Mouse (Mus musculus): ENCODE data around the gene Fkbp1a.

The Fkbp1a gene

DNA sequence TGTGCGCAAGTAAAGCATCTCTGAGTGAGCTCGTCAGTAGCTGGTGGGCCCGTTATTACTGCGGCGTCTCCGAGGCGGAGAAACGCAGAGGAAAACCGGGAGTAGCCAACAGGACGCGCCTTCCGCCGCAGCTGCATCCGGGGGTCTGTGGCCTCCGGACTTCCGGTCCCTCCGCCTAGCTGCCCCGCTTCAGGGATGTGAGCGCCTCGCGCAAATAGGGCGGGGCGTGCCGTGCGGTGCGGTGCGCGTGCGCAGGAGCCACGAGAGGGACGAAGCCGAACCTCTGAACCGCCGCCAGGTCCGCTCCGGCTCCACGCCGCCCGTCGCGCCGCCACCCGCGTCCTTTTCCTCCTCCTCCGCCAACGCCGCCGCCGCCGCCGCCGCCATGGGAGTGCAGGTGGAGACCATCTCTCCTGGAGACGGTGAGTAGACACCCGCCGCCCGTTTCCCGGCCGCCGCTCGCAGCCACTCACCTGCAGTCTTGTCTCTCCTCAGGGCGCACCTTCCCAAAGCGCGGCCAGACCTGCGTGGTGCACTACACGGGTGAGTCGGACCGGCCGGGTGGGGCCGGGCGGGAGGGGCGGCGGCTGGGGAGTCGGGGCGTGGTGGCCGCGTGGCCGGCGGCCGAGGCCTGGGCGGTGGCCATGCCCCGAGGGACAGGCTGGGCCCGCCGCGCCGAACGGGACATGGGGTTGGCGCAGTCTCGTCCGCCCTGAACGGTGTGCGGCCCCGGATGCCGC, at the start of gene Fkbp1a:
Fkbp1a (plus strand) TSS at position 161 of the 740 bp plus-strand sequence.
- in situ Hi-C loops (cut with MboI, MseI), result no loop called here

DNA sequence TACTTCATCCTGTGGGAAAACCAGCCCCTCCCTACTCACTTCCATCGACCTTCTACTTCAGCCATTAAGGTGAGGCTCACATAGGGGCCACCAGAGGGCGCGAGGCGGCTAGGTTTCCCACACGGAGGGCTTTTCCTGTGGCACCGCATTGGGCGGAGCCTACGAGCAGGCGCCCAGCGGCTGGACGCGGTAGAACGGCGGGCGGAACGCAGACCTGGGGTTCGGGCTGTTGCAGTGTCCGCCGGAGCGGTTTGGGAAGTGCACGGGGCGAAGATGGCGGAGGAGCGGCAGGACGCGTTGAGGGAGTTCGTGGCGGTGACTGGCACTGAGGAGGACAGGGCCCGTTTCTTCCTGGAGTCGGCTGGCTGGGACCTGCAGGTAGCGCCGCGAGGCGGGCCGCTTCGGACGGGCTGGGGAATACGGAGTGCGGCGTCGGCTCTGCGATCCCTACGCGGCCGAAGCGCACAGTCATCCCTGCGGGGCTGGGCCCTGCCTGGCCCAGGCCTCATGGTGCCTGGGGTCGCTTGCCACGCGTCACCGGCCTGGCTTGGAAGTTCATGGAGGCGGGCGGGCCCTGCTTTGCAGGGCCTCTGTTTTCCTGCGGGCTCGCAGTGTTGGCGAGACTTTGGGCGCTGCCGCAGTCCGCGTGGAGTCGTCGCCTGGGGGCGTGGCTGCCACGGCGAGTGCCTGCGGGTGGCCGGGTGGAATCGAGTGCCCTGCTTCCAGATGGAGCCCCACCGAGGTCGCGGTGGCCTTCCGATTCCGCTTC, 48.1 kb upstream of the Fkbp1a start, which contains the start of gene Nsfl1c:
Nsfl1c (plus strand) TSS at position 148 of the 769 bp plus-strand sequence.
- in situ Hi-C loops (cut with MboI, MseI), result loop anchor here (5.0 kb wide), 2 partner anchors 183 to 248 kb away; partner anchors contain the start of gene Psmf1

DNA sequence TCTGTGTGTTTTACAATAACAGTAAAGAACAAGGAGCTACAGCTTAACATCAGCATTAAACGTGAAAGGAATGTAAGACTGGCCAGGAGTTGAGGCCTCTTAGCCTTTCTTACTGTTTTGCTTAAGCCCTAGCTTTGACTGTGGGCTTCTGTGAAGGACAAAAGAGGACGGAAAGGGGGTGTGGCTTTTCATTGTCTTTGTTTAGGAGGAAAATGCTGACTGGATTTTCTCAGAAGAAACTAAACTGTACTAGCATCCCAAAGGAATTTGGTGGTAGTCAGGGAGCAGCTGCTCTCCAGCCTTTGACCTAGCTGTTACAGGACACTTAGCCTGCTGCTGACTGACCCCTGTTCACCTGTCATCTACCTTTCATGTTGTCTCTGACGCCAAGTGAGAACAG, 43.9 kb upstream of the Fkbp1a start:
- in situ Hi-C loops (cut with MboI, MseI), result loop anchor here (5.0 kb wide), 1 partner anchor 49 kb away; no protein-coding TSS in a partner anchor

DNA sequence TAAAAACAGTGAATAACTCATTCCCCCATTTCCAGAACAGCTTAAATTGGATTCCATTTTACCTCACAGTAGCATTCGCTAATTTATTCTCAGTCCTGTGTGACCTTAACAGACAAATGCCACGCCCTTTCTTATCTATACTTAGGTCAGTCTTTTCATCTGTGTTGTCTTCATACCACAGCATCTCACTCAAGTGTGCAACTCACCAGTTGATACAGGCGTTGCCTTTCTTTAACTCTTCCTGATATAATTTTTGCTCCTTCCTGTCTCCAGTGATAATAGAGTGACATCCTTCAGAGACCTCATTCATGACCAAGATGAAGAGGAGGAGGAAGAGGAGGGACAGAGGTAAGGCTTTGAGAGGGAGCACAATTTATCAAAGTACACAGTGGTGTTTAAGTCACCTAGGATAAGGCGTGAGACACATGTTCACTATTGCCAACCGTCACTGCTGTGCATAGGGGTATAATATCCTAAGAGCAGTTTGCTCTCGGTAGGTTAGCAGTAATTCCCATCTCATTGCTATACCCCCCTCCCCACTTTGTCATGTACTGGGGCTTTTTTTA, 41.8 kb upstream of the Fkbp1a start:
- in situ Hi-C loops (cut with MboI, MseI), result no loop called here

DNA sequence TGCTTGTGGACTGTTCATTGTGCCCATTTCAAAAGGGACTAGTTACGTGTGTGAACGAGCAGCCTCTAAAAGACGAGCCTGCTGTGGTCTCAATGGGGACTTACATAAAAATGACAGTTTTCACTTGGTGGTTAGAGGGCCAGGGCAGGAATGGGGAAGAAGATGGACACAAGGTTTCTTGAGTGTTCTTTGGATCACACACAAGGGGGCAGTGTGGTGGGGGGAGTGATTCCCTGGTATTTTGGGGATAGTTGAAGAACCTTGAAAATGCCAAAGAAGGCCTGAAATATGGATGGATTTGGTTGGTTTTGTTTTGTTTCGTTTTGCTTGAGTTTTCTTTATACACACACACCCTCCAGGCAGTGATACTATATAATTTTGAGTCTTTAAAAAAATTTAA, 38.1 kb upstream of the Fkbp1a start:
- in situ Hi-C loops (cut with MboI, MseI), result no loop called here

DNA sequence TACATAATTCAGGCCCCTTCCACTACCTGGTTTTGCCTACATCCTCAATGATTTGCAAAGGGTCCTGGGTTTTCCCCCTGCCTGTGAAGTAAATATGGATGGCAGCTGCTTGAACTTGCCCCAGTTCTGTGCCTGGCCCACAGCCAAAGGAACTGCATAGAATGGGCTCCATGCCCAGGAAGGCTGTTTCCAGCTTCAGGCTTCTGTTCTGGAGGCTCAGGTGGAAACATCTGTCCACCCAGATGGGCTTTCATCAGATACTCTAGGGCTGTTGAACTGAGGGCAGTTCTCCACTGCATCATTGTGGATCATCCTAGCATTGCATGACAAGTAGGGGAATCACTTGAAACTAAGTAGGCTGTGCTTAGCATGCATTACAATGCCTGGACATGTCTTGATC, 30.1 kb upstream of the Fkbp1a start:
- in situ Hi-C loops (cut with MboI, MseI), result no loop called here

DNA sequence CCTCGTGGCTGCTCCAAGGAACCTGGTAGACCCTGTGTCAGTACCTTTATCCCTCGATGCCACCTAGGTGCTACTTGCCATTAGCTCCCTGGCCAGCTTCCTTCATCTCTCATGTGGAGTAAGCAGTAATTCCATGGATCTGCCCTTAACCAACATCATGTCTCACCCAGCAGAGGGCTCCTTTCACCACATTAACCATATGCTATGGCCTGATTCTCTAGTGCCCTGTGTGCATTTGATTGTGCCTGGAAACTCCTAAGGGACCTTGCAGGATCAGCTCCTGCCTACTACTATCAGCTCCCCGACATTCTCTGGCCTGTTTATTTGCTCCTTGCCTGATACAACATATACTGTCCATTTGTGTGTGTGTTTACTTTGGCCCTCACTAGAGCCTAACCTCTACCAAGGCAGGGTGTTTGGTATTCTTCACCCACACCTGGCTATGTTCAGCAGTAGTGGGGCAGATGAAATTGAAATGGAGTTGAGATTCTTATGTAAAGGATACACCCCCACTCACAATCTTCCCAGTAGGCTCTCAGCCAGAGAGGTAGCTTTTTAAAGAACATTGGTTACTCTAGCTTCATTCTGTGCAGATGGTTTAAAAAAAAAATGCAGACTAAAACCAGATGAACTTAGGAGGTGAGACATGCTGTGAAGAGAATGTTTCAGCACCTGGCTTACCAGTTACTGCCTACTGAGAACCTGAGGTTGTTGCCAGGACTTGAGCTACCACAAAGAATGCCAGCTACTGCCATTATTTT, 28.6 kb upstream of the Fkbp1a start:
- in situ Hi-C loops (cut with MboI, MseI), result no loop called here

DNA sequence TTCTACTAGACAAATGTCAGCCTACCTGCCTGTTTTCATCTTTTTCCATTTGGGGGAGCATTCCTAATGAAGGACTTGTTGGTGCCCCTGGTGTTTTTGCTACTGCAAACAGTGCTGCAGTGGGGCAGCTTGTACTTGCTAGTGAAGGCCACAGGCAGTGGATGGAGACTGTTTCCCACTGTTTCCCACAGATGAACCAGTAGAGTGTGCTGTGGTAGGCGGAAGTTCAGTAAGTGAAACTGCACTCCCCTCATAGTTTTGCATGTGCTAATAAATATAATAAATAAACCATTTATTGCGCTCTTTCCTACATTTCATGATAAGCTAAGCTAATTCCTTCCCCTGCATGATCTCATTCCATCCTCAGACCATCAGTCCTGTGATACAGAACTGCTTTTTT, 23.3 kb upstream of the Fkbp1a start:
- in situ Hi-C loops (cut with MboI, MseI), result no loop called here

DNA sequence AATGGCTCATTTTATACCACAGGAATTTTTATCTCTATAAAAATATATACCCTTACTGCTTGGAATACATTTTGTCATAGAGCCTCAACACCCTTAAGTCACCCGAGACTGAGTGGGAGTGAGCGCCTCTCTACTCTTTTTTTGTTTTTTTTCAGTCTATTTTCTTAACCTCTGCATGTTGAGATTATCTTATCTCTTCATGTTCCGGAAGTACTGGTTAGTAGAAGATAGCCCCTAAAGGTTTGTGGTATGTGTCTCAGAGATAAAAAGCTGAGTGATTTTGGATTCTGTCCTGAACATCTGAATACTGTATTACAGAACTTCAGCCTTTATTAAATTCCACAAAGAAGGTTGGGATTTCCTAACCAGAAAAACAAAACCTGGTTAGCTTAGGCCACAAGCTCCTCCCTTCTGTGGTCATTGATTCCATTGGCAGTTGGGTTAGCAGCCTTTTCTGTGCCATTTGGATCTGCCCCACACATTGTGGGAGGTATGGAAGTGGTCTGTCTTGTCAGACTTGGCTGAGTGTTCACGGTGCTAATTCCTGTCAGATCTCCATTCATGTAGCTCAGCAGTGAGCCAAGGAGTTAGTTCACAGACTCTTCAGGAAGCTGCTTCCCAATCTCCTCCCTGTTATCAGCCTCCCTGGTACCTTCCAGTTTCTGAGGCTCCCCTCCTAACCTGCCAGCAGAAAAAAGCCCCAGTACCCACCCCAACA, 17.8 kb upstream of the Fkbp1a start:
- in situ Hi-C loops (cut with MboI, MseI), result no loop called here

DNA sequence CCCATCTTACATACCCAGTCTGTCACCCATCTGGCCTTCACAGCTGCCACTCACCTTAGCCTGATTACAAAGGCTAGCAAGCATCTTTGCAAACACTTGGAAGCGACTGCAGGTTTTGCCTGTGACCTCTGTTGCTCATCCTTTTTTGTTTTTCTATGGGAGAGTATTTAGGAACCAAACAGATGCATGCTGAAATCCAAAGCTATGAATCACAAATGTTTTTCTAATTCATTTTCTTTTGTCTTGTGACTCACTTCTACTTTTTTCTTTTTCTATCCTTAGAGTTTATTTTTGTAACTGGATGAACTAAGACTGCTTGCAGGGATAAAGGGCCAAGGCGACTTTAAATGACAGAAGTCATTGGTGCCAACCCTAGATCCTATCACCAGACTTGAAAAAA, 16.8 kb upstream of the Fkbp1a start:
- in situ Hi-C loops (cut with MboI, MseI), result no loop called here

DNA sequence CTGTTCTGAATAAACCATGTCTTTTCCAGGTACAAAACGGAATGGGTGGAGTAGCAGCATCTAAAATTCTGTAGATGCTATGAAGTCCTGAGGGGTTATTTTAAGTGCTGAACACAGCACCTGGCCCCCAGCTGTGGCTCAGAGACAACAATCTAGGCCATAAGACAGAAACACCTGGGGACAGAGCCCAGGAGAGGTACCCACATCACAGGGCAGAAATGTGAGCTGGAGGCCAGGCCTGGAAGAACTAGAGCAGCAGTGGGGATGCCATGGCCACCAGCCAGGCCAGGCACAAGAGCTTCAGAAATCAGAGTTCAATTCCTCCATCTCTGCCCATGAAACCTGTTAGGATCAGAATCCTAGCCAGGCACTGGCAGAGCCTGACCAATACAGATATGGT, 14.2 kb upstream of the Fkbp1a start:
- in situ Hi-C loops (cut with MboI, MseI), result no loop called here

DNA sequence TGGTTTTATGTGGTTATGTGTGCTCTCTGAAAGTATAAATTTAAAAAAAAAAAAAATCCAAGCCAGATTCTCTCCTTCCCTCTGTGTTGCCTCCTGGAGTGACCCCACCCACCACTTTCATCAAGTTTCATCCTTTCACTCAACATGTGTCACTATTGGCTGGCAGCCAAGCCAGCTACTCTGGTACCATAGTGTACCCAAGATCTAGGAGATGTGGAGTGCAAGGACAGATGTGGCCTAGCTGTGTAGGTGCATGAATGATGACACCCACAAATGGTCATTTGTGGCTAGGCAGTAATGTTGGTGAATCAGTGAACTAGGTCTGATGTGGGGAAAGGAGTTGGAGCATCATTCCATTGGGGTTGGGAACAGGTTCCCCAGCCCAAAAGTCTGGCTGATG, 13.1 kb upstream of the Fkbp1a start:
- in situ Hi-C loops (cut with MboI, MseI), result no loop called here

DNA sequence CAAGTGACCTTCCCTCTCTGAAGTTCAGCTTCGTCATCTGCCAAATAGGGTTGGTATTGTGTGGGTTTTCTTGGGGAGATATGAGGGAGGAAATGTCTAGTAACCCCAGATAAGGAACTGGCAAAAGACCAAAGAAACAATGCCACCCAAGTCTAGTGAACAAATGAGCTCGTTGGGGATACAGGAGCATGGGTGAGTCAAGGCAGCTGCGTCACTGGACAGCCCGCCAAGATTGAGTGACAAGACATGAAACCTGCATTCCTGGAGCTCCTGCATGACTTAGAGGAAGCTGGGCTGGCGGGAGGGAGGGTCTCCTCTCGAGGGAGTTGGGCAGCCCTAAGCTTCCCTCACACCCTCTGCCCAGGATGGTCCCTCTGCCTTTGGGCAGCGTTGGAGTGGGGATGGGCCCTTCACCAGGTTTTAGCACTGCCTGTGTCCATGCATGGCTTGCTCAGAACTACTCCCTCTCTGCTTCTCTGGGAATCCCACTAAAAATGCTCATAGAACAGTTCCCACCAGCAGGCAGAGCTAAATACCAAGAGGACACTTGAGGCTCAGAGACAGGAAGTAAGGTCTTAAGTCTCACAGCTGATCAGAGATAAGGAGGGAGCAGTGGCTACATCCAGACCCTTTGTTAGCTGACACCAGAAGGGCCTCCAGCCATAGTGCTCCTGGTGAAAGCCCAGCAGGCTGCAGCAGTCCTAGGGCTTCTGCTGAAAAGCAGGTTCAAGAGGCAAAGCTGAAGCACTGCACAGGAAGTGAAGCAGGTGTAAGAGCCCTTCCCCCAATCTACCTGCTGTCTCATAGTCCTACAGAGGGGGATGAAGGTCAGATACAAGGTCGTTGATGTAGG, 11.7 kb upstream of the Fkbp1a start:
- in situ Hi-C loops (cut with MboI, MseI), result no loop called here

DNA sequence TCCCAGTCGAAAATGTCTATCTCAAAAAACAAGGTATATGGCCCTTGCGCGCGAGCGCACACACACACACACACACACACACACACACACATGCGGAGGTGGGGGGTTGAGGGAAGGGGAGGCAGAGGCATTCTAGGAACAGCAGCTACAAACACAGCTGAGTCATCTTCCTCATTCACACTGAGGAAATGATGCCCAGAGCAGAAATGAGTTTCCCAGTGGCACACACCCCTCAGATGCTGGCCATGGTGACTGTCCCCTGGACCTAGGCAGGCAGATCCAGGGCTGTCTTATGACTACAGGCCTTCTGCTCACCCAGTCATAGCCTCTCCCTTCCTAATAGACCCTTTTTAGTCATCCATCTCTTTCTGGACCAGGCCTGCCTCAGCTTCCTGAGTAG, 8.7 kb upstream of the Fkbp1a start:
- in situ Hi-C loops (cut with MboI, MseI), result no loop called here

DNA sequence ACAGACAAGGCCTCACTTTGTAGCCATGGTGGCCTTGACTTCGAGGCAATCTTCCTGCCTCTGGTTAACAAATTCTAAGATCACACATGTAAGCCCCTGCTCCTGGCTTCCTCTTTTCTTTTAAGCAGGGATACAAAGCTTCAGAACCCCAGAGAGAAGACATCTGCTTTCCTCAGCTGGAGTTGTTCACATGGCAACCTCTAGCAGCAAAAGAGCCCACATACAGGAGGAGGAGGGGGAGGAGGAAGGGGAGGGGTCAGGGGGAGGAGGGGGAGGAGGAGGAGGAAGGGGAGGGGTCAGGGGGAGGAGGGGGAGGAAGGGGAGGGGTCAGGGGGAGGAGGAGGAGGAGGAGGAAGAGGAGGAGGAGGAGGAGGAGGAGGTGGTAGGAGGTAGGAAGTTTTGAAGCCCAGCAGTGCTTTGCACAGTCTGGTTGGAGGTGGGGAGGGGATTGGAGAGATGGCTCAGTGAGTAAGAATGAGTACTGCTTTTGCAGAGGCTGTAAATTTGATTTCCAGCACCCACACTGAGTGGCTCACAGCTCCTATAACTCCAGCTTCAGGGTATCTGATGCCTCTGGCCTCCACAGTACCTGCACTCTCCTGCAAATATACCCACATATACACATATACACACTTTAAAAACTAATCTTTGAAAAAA, 6.2 kb upstream of the Fkbp1a start:
- in situ Hi-C loops (cut with MboI, MseI), result no loop called here

DNA sequence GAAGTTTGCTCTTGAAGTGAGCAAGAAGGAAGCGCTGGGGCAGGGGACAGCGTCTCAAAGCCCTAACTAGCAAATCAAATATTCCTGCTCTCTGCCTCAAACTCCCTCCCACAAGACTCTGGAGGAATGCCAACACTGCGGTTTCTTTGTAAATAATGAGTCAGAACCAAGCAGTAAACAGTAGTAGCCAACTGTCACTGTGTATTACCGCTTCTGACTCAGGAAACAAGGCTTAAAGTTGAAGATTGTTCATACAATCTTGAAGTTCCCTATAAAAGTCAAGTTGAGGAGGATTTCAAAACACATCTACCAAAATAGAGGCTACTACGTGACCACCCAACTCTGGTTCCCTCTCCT, 5.7 kb upstream of the Fkbp1a start:
- in situ Hi-C loops (cut with MboI, MseI), result no loop called here

DNA sequence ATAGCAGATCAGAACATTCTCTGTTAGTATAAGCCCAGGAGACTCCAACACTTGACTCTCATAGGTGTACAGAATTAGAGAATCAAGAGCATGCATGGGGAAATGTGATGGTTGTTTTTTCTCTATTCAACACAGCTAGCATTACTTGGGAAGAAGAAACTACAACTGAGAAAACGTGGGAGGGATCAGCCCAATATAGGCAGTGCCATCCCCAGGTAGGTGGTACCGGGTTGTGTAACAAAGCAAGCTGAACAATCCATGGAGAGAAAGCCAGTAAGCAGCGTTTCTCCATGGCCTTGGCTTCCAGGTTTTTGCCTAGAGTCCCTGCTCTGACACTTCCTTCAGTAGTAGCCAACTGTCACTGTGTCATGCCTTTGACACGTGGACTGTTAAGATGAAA, 3.6 kb upstream of the Fkbp1a start:
- in situ Hi-C loops (cut with MboI, MseI), result no loop called here

DNA sequence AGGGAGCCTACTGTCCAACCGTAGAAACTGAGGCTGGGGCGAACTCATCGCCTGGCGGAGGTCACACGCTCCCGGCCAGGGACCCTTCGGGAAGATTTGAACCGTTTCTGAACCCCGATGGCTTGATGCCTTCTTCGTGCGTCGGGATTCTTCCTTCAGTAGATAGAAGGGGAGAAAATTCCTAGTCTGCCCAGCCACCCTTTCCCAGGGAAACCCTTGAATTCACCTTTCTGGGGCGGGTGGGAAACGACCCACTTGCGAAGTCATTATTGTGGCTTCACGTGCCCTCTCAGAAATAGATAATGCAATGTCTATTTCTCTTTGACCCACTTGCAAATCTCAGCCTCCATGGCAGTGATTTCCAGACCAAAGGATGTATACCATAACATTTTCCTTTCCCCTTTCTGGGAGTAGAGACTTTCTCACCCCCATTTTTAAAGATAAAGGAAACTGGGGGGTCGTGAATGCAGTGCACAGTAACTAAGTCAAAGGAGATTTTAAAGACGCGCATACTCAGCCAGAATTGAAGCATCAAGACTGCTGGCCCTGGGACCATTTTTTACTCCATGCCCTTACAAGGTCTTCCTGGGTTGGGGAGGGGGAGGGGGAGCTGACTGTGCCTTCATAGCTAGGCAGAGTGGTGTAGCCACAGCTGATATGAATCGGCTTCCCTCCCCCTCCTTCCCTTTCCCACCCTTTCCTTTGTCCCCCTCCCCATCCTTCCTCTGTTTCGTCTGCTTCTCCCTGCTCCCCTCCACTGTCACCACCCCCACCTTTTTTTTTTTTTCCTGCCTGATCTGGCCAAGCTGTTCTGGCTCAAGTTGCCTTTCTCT, 996 bp downstream of the Fkbp1a start:
- in situ Hi-C loops (cut with MboI, MseI), result no loop called here

DNA sequence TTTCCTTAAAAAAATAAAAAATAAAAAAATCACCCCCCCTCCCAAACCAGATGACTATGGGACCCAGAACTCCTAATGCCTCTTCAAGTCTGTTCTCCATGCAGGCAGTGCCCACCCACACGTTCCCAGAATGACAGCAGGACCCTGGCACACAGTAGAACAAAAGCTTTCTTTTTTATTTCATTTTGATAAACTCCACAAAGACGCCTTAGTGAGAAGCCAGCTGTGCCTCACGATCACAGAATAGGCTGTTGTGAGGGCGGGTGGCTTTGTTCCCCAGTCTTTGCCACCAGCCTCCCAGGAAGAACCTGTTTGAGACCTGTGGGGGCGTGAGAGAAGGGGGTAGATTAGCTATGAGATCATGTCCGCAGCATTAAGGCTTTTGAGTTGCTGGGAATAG, 2.4 kb downstream of the Fkbp1a start:
- in situ Hi-C loops (cut with MboI, MseI), result loop anchor here (5.0 kb wide), 1 partner anchor 47 kb away; no protein-coding TSS in a partner anchor
